Mouse (Mus musculus) left cerebral cortex, adult 11 months (tissue): ENCODE results near the gene Slitrk4.

ENCODE experiments used
- DNase-seq: peaks from one replicate; pipeline ENCODE4 v3.0.0; 2022; ENCODE audit warnings: low spot score

The Slitrk4 gene

GRCm38 (mm10) chrX:64276290-64277125 is at the start of gene Slitrk4:
Gene Slitrk4 (minus strand): TSS chrX:64276996.
- DNase-seq = peak; percentile 15

DNA sequence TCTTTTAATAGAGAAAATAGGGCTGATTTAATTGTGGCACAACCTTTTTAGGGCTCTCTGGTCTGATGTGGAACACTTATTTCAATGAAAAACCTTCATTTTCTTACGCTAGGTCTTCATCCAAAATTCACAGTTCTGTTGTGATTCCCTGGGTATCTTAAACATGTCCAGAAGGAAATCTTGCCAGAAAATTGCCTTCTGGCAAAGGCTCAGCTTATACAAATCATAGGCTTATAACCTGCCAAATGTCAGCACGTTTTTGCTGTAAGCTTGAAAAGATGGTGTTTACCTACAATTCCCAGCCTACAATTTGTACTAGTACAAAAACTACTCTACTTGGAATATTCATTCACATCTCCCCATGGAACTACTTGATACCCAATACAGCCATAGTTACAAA is 42.7 kb upstream of the Slitrk4 start:
- no peak for DNase-seq

- DNase-seq = no peak
Measured at GRCm38 (mm10) chrX:64277991-64278301, 1.1 kb upstream of the Slitrk4 start.

DNA sequence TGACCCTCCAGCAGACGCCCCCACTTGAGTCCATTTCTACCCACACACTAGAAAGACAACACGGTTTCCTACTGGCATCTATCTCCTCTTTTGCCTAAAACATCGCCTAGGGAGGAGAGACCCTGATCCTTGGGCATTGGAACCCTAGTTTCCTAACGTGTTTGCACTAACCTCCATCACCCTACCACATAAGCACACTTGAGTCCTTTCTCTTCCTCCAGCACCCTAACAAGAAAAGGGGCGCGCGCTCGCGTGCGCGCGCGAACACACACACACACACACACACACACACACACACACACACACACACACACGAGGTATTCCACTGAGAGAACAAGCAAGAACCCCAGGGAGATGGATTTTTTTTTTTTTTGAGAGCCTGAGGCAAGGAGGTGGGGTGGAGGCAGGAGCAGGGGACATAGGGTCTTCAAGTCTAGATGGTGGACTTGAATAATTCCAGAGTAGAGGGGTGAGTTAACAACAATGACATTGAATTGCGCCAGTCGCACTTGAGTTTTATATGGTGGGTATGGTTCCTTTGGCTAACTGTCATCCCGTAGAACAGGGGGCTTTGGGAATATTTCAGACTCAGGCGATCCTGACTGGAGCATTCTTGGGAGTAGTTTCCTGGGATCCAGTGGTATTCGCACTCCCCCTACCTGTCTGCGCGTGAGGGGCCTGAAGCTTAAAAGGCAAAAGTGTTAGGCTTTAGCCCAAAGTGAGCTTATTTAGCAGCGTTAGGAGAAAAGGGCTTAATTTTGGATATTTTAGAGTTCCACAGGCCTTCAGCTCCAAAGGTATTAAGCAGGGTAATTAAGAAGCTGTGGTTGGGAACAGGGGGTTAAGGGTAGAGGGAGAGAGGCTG is 562 bp upstream of the Slitrk4 start:
- no peak for DNase-seq

- DNase-seq = no peak
Measured at GRCm38 (mm10) chrX:64275501-64276289, 1.1 kb downstream of the Slitrk4 start.

DNA sequence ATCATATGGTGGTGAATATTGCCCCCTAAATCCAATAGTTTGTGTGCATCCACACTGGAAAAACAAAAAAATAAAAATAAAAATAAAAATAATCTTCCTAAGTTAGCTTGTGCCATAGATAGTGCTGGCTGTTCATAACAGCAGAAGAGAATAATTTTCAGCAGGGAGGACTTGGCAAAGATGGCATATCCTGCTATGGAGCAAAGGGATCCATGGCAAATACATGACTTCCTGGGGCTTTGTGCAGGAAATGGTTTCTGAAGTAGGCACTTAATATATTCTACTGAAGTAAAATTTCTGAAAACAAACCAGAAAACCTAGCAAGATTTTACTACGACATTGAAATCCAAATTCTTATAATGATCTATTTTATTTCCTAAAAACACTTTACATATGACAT is 13.3 kb downstream of the Slitrk4 start:
- DNase-seq = no peak
